Mouse (Mus musculus) gastrocnemius, adult 2 months (tissue): ENCODE measurements around the gene Tspo. TPM values are rescaled to one million over a fixed set of nuclear protein-coding genes. Genes with fewer than 3 reads are reported as not detected.

ENCODE experiments used
- DNase-seq: peaks from one replicate; pipeline ENCODE4 v3.0.0; 2022
- H3K27ac ChIP-seq: fragments of 200-600 bp; 2 replicates; pipeline ENCODE4 v1.8.1; 2022; ENCODE audit warnings: mild to moderate bottlenecking
- H3K4me3 ChIP-seq: fragments of 200-600 bp; 2 replicates; pipeline ENCODE4 v1.8.1; 2022; ENCODE audit warnings: mild to moderate bottlenecking, moderate library complexity
- CTCF ChIP-seq: fragments of 200-600 bp; IDR thresholded peaks from 2 replicates; pipeline ENCODE4 v1.8.1; 2022; ENCODE audit warnings: antibody characterized with exemption, mild to moderate bottlenecking, moderate library complexity
- intact Hi-C: fragments of 180-260 bp; cut with DNase I; formaldehyde crosslinking; loops from one replicate; pipeline ENCODE4 v1.15.1; 2025
- total RNA-seq, 2 experiments: library from RNA; stranded (reverse); gene quantifications; 2 replicates each; pipeline ENCODE4 v1.2.3; 2021

The Tspo gene
- total RNA-seq, 2 experiments from 2014 or later, result 22.2 to 22.7 TPM

DNA sequence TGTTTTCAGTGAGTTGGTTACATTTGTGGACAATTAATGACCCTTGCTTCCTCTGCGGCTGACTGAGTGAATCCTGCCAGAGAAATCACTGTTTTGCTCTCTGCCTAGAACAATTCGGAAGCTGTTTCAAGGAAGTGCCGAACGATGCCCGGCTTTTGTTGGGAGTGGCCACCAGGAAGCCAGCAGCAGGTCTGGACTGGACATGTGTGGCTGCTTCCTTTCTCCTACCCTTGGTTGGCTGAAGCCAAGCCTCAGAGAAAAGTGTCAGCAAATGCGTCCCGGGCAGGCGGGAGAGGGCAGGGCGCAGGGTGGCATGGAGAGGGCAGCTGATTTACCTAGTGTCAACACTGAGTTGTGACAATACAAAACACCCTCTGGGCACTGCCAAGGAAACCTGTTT is 33.2 kb upstream of the Tspo start:
- H3K4me3 ChIP-seq, result peak overlapping the region; percentile 92
- peak overlapping the region; percentile 89 for H3K27ac ChIP-seq
- intact Hi-C loops, result no loop called here
- TF ChIP-seq CTCF, result no peak
- DNase-seq, result peak; percentile 39

DNA sequence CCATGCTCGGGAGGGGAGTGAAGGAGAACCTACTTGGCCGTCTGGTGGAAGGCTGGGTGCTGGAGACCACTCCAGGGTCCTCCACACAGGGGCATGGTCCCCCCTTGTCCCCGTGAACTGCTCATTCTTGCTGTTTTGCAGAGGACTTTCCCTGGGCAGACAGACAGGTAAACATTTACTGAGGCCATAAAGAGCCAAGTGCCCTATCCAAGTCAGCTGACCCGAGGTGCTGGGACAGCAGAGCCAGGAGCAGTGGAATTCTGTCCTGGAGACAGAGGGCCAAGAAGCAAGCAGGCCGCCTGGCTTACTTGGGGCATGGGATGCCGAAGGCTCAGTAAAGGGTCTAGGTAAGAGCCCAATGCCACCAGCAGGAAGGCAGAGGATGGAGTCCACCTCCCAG is 32.7 kb upstream of the Tspo start:
- H3K27ac ChIP-seq, result peak overlapping the region; percentile 89
- peak overlapping the region; percentile 92 for H3K4me3 ChIP-seq
- peak; percentile 54 for DNase-seq
- intact Hi-C loops, result no loop called here
- no peak for TF ChIP-seq CTCF

- Histone ChIP-seq H3K4me3 (no peak overlapping the region), H3K27ac (no peak overlapping the region; the same call in 1 of the 2 replicates)
- intact Hi-C loops, result no loop called here
- no peak for DNase-seq
- TF ChIP-seq CTCF, result peak; percentile 30; the same call in 1 of the 2 replicates
These were observed 31.4 kb upstream of the Tspo start for GRCm38 (mm10) chr15:83531961-83532469.

- Histone ChIP-seq H3K4me3 (no peak overlapping the region), H3K27ac (no peak overlapping the region)
- intact Hi-C loops, result no loop called here
- no peak for TF ChIP-seq CTCF
- no peak for DNase-seq
These were observed 30.8 kb upstream of the Tspo start for GRCm38 (mm10) chr15:83532606-83533005.

GRCm38 (mm10) chr15:83534960-83535889 is 28.2 kb upstream of the Tspo start:
- peak overlapping the region; percentile 74 for H3K27ac ChIP-seq
- DNase-seq, result no peak
- 0 out of 2 replicates have a peak overlapping the region, but pooled peaks have one; percentile 7 for H3K4me3 ChIP-seq
- no peak for TF ChIP-seq CTCF
- intact Hi-C loops, result no loop called here

DNA sequence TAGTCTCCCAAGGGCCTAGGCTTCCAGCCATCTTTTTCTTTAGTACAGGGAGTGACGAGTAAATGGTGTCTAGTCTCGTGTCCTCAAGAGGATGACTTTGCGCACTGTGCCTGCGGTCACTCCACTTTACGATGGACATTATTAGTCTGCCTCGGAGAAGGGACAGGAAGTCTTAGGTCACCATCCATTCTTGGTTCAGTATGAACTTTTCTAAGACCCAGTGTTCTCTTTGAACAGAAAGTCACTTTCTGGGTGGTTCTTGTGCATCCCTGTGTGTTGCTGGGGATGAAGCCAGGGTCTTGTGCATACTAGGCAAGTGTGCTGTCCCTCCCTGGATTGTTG is 27.5 kb upstream of the Tspo start:
- Histone ChIP-seq H3K27ac (peak overlapping the region; percentile 62), H3K4me3 (0 out of 2 replicates have a peak overlapping the region, but pooled peaks have one; percentile 7)
- no peak for DNase-seq
- intact Hi-C loops, result no loop called here
- TF ChIP-seq CTCF, result no peak

DNA sequence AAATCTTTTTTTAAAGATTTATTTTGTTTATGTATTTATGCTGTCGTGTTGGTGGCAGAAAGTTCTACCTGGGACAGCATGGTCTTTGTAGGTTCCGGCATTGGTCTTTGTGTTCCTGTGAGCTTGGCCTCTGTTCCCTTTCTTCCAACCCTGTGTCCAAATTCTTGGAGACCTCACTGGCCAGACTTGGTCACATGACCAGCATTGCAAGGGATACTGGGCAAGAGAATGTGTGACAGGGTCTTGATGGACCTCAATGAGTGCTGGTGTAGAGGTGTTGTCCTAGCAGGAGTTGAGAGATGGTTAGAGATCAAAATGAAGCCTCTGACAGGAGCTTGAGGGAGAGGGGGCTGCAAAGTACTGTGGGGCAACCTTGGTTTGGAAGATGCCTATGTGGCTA is 24.5 kb upstream of the Tspo start:
- DNase-seq, result no peak
- intact Hi-C loops, result no loop called here
- Histone ChIP-seq H3K4me3 (no peak overlapping the region), H3K27ac (peak overlapping the region; percentile 85; the same call in 1 of the 2 replicates)
- no peak for TF ChIP-seq CTCF

- DNase-seq, result peak; percentile 88
- no peak for TF ChIP-seq CTCF
- H3K27ac ChIP-seq, result peak overlapping the region; percentile 85
- peak overlapping the region; percentile 58 for H3K4me3 ChIP-seq
- intact Hi-C loops, result no loop called here
These were observed 23.5 kb upstream of the Tspo start for GRCm38 (mm10) chr15:83539905-83540304.

DNA sequence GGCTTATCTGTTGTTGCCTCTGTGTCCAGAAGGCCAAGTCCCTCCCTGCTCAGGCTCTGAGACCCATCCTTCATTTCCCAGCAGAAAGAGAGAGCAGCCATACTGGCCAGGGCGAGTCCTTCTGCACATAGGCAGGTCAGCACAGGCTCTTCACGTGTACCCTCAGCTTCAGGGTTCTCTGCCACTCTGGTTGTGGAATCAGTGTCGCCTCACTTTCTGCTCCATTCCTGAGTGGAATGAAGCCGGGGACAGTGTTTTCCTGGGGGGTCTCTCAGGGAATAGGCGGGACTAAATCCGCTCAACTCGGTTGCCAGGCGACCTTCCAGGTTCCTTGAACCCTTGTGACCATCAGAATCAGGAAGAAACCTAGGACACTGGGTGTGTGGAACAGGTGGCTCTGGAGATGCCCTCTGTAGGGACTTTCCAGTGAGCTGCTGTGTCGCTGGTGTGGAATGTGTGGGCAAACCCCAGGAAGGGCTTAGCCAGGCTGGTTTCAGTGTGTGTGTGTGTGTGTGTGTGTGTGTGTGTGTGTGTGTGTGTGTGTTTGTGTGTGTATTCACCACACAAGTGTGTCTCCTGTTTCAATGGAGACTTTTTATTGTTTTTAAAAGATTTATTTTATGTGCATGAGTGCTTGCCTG is 21.6 kb upstream of the Tspo start:
- DNase-seq, result peak; percentile 45
- intact Hi-C loops, result no loop called here
- Histone ChIP-seq H3K4me3 (no peak overlapping the region), H3K27ac (peak overlapping the region; percentile 85; the same call in 1 of the 2 replicates)
- TF ChIP-seq CTCF, result no peak

DNA sequence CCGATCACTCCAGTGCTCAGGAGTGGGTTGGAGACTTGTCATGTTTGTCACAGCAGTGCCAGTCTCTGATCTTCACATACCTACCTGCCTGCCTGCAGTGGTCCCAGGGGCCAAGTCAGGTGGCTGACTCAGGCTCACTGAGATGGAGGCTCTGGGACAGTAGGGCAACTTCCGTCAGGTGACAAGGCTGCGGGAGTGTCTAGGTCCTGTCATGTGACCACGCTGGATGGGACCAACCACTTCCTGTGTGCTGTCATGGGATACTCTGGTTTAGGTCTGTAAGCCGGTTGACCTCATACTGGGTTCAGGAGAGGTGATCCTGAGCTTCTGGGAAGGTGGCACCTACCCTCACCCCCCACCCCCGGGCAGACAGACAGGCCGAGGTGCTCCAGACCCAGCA is 17.4 kb upstream of the Tspo start:
- no peak for TF ChIP-seq CTCF
- no peak for DNase-seq
- Histone ChIP-seq H3K4me3 (no peak overlapping the region), H3K27ac (no peak overlapping the region)
- intact Hi-C loops, result no loop called here

DNA sequence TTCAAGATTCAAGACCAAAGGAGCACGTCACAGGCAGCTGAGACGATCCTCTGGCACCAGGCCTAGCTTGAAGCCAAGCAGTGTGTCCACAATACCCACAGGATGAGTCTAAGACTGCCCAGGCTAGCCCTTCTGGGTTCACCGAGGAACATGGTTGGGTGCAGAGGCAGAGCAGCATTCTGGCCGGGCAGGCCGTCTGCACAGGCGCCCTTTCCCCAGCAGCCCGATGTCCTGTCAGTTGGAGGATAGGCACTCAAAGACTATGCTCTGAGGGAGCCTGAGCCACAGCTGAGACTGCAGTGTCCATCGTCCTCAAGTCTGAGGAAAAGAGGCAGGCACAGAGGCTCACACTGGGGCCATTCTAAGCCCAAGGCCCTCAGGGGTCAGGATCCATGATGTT is 16.2 kb upstream of the Tspo start:
- no peak overlapping the region for H3K4me3 ChIP-seq
- no peak for DNase-seq
- no peak for TF ChIP-seq CTCF
- intact Hi-C loops, result no loop called here
- no peak overlapping the region for H3K27ac ChIP-seq

DNA sequence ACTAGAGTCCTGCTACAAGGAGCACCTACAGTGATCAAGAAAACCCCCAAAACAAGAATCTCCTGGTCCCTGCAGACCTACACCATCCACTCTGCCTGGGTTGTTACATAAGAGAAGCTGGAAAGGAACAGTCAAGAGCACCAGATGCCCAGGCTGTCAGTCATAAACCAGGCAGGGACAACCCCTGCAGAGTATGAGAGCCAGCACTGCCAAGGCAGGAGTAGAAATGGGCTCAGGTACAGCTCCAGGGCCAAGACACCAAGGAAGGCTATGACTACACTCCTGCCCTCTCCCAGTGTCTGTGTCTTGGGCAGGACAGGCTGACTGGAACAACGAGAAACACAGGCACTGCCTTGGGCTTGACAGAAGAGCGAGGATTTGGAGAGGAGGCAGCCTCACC is 13.3 kb upstream of the Tspo start:
- Histone ChIP-seq H3K4me3 (no peak overlapping the region), H3K27ac (peak overlapping the region; percentile 63)
- no peak for TF ChIP-seq CTCF
- intact Hi-C loops, result no loop called here
- DNase-seq, result peak; percentile 58

- intact Hi-C loops, result no loop called here
- no peak overlapping the region for H3K4me3 ChIP-seq
- peak; percentile 48 for TF ChIP-seq CTCF
- H3K27ac ChIP-seq, result no peak overlapping the region
- DNase-seq, result no peak
These were observed 9.6 kb upstream of the Tspo start for GRCm38 (mm10) chr15:83553831-83554230.
